Mouse (Mus musculus) lung, postnatal 25 days (tissue): ENCODE measurements around the gene Nudt17.
"Not testable (repeated sequence)": the region's sequence is repeated elsewhere in the genome, so short reads cannot be mapped to it uniquely, and the experiment has no call there.

ENCODE experiments used
- DNase-seq: peaks from one replicate; pipeline ENCODE4 v3.0.0; 2022; ENCODE audit warnings: low spot score

Gene Nudt17

GRCm38 (mm10) chr3:96669727-96670468 is 38.5 kb downstream of the Nudt17 start, which contains the start of gene Ankrd35:
Gene Ankrd35, plus strand, starts transcription at chr3:96670131.
- peak; percentile 88 for DNase-seq

DNA sequence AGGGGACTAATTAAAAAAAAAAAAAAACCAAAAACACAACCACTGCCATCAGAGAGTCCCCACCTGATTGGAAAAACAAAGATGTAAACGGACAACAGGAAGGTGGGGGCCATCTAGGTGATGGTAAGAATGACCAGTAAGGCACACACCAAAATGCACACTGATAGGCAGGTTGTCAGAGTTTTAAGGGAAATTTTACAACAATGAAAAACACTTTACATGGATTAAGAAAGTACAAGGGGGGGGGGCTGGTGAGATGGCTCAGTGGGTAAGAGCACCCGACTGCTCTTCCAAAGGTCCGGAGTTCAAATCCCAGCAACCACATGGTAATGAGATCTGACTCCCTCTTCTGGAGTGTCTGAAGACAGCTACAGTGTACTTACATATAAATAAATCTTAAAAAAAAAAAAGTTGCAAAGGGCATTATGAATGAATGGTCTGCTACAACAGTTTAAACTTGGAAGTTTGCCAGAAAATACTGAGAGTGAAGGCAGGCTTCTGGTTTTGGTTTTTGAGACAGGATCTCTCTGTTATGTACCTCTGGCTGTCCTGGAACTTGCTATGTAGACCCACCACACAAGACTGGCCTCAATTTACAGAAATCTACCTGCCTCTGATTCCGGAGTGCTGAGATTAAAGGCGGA is 39.8 kb downstream of the Nudt17 start:
- DNase-seq: no peak

GRCm38 (mm10) chr3:96667316-96667715 is 41.0 kb downstream of the Nudt17 start:
- DNase-seq: no peak

GRCm38 (mm10) chr3:96666916-96667315 is 41.4 kb downstream of the Nudt17 start:
- no peak for DNase-seq

- not testable (repeated sequence) for DNase-seq
Measured at GRCm38 (mm10) chr3:96665732-96666363, 42.5 kb downstream of the Nudt17 start.

GRCm38 (mm10) chr3:96663432-96664239 is 44.7 kb downstream of the Nudt17 start:
- DNase-seq: peak; percentile 85

DNA sequence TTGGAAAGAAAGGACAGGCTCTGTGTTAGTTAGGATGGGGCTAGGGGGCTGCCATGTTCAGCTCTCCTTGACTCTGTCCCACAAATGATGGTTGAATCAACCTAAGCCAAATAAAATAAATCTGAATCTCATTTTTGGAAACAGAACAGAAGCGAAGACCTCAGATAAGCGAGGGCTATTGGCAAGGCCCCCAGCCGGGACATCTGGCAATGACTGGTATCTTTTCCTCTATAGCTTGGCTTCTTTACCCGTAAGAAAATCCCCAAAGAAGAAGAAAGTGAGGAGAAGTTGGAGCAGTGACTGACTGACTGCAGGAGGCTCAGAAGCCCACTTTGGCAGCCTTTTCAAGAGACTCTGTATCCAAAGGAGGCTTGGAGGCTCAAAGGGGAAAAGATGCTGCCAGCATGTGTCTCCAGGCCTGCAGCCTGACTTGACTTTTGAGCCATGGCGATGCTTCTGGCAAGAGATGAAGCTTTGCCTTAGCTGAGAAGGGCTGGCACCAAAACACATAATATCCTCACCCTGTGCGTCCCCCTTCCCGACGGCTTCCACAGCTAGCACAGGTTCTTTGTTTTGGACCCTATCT is 45.5 kb downstream of the Nudt17 start:
- DNase-seq: no peak

DNA sequence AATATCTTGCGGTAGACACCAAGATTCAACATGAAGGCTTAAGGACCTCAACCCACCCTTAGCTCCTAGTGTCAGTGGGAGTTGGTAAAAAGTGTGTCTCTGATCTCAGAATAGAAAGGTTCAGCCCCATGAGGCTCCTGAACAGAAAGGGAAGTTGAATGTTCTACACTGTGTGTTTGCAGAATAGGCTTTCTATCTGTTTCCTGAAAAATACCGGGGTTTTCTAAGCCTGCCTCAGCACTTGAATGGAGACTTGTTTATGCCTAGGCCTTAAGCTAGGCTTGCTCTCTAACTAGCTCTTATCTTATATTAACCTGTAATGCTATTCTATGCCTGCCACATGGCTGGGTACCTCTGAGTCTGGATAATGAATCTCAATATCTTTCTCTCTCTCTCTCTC is 47.5 kb downstream of the Nudt17 start:
- DNase-seq: no peak
